Mouse (Mus musculus) lung, postnatal 36 days (tissue): ENCODE measurements around the gene Fgf13.

Experiments used
- DNase-seq: peaks from one replicate; pipeline ENCODE4 v3.0.0; 2022; ENCODE audit warnings: mixed read lengths

Gene Fgf13

DNA sequence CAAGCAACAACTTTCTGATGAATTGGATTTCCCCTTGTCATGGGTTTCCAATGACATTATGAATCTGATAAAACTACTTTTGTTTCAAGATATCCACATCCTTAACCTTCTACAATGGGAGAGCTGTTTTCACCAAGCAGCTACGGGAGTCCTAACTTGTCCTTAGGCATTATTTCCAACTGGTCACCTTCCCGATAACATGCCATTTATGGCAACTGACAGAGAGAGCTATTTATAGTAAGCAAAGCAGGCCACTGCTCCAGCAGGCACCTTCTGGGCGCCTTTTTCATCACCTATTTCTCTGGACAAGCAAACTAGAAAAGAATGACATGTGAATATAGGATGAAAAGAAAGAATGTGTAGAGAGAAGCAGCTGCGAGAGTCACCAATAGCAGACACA, 385.5 kb downstream of the Fgf13 start:
- DNase-seq: no peak

DNA sequence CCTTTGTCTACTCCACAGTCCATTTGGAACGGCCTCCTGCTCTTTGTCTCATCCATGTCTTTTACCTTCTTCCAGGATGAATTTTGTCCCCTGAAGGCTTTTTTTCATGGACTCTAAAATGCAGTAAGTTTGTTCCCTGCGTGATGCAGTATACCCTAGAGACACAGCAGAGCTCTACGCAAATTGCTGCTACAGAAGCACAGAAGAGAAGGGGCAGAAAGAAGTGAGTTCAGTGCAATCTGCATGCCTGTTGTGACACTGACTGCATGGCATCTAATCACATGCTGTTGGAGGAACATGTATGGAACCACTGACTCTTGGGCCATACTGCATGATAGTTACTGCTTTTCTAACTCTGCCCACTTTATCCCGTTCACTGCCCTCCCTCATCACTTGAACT, 388.2 kb downstream of the Fgf13 start:
- DNase-seq: no peak

DNA sequence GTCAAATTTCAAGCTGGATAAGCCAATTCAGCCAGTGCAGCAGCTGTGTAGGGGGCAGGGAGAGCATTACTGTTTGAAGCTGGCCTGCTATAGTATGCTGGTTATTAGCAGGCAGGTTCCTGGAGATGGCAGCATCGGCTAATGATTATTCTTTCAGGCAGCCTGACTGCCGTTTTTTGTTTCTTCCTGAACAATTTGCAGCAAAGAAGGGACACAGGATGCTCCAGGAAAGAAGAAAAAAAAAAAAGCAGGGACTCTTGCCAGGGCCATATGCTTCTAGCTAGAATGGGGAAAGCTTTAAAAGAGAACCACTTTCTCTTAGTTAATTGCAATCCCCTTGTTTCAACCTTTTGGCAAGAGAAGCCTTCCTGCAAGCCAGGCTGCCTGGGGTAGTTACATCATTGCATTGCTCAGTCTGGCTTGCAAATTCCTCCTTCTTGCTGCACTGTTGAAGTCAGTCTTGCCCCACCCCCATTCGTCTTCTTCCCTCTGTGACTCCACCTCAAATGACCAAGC, 388.7 kb downstream of the Fgf13 start:
- peak; percentile 19 for DNase-seq

- DNase-seq: no peak
Measured at GRCm38 (mm10) chrX:59177653-59178052, 390.2 kb downstream of the Fgf13 start.

GRCm38 (mm10) chrX:59172200-59172599, 395.7 kb downstream of the Fgf13 start:
- peak; percentile 6 for DNase-seq

GRCm38 (mm10) chrX:59166763-59167162, 401.1 kb downstream of the Fgf13 start:
- DNase-seq: no peak

DNA sequence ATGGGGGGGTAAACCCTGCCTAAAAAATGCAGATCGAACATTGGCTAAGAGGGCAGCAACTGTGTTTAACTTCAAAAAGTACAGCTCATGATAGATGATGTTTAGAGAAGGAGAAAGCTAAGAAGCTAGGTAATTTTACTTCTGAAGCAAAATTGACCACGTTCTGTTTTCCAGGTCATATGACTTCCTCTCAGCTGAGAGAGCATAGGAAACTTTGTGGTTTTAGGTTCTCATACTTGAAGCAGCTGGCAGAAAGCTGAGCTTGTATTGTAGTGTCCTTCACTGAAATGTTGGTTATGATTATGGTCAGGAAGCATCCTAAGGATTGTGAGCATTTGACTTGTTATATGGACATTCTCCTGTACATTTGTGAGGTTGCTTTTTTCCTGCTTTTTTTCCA, 425.9 kb downstream of the Fgf13 start:
- DNase-seq: no peak

- peak; percentile 2 for DNase-seq
Measured at GRCm38 (mm10) chrX:59134928-59135361, 432.9 kb downstream of the Fgf13 start.

- no peak for DNase-seq
Measured at GRCm38 (mm10) chrX:59134166-59134861, 433.6 kb downstream of the Fgf13 start.

DNA sequence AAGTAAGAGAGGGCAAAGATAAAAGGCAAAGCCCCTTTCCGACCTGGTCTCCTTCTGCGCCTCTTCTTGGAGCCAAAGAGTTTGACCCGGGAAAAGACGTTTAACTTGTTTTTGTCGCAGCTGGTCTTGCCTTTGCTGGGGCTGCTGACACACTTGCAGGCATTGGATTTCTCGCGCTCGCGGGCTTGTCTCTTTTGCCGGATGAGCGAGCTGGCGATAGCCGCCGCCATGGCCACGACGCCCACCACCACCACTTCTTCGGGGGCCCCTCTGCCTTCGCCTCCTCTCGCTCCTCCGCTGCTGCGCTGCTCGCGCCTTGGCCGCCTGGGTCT, 434.1 kb downstream of the Fgf13 start:
- DNase-seq: no peak

GRCm38 (mm10) chrX:59133416-59133815, 434.5 kb downstream of the Fgf13 start:
- DNase-seq: no peak

- DNase-seq: no peak
Measured at GRCm38 (mm10) chrX:59126637-59127036, 441.2 kb downstream of the Fgf13 start.

DNA sequence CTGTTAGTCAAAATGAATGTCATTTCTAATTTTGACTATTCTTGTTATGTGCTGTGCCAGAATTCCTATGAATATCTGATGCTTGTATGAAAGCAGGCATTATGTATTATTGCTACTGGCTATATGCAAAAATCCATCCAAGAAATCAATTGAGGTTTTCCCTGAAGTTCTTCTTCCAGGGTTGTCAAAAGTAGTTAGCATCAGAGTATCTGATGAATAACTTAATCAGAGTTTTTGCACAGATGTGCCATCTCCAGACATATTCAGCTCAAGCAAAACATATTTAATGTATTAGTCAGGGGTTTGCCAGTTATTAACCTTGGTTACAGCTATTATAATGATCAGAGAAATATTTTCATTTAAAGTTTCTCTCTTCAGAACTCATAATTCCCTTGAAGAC, 454.7 kb downstream of the Fgf13 start:
- DNase-seq: no peak

- DNase-seq: no peak
Measured at GRCm38 (mm10) chrX:59085928-59086327, 481.9 kb downstream of the Fgf13 start.

DNA sequence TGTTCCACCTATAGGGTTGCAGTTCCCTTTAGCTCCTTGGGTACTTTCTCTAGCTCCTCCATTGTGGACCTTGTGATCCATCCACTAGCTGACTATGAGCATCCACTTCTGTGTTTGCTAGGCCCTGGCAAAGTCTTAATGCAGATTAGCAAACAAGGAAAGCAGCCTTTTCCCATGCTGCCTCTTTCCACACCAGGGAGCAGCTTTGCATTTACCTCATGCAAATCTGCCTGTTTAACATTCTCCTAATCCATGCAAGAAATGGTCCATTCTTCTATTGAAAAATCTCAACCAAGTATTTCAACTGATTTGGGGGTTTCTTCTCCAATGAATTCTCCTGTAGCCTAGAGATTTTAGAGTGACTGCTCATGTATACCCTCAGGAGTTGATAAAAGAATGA, 487.4 kb downstream of the Fgf13 start:
- DNase-seq: no peak

DNA sequence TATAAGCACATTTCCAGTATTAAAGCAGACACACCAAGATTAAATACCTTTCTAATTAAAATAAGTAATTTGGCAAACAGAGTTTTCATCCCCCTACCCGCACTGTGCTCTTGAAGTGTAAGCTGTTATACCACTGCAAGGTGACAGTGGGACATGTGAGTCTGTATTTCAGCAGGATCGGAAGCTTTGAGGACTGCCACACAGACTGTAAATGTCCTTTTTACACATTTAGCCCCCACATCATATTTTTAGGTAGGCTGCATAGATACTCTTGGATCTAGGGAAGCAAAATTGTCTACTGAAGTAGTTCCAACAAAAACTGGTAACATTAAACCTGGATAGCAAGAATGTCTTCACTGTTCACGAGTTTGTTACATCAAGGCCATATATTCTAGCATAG, 495.8 kb downstream of the Fgf13 start:
- no peak for DNase-seq

DNA sequence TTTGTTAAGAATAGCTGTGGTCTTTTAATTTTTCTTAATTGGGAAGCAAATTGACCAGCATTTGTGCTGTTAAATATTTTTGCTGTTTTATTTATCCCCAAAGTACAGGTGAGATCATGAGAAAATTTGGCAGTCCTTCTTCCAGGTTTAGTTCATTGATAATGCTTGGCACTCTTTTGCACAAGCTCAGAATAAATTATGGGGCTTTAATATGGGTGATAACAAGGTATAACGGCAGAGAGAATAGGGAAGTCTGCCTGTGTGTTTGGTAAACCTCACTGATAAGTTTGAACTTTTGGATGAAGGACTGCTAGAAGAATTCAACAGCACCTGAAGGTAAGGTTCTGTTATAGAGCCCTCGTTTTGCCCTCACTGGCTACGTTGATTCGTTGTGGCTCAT, 504.7 kb downstream of the Fgf13 start:
- no peak for DNase-seq

- DNase-seq: no peak
Measured at GRCm38 (mm10) chrX:59034969-59035368, 532.9 kb downstream of the Fgf13 start.
